31 mouse cellular contexts compared by ENCODE assay signal in the genomic region with DNA sequence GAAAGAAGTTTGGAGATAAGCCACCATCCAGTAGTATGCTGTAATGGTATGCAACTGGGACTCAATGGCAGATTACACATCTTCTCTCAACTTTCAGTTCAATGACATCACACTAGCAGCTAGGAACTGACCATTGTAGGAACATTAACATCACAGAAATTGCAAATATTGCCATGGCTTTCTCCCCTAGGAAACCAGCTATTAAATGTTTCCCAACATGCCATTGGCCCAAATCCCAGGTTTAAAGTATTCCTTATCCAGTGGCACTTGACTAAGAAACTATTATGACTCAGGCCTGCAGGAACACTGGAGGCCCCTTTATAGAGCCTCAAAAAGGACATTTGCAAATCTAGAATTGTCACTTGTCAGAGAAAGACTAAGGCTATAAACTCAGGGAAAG. TPM values are rescaled to one million over a fixed set of nuclear protein-coding genes. Genes with fewer than 3 reads are reported as not detected.
DNase-seq lines count a peak whose midpoint lies in the region; ATAC-seq lines count a peak whose summit lies in the region.
"Had no signal": no experiment of that assay in that cellular context is flagged by ENCODE, and none has a peak within 500 bp of the region (broad histone marks: within the 10 kb centered on the region; RNA-seq: fewer than 3 reads in every experiment).

No protein-coding gene starts in this region.

- no peak overlapping the region for H3K4me3 ChIP-seq in heart, embryonic 11.5 days (ENCODE audit: low read depth, low read length)
- H3K4me3 ChIP-seq: erythroblast, embryonic 14.5 days; forebrain, embryonic 13.5 days; hindbrain, embryonic 10.5 days; layer of hippocampus, adult 2 months; limb, embryonic 15.5 days; midbrain, embryonic 10.5 days; neural tube, embryonic 12.5 days had no signal

- peak; percentile 39 for DNase-seq in adrenal gland, postnatal 10 days
- DNase-seq in adrenal gland, adult 8-10 months = no peak
- peak; percentile 57 for DNase-seq in heart, adult 8-10 months (ENCODE audit: low spot score)
- peak; percentile 25 for DNase-seq in 3T3-L1 (ENCODE audit: low read depth, low spot score)
- peak; percentile 49 for DNase-seq in lung, postnatal 14 days
- DNase-seq in left cerebral cortex, postnatal 25 days (ENCODE audit: low spot score in 2 of 2) = no peak
- DNase-seq in yolk sac, embryonic 10.5 days (ENCODE audit: low spot score) = no peak
- DNase-seq: cerebellum, adult 9-11 months; kidney, adult 11 months; right cerebral cortex, adult 18-20 months; thymus, postnatal 25 days had no signal

- no peak overlapping the region for H3K9ac ChIP-seq in heart, embryonic 11.5 days (ENCODE audit: low read depth, low read length)
- H3K9ac ChIP-seq: forebrain, embryonic 13.5 days; limb, embryonic 15.5 days; neural tube, embryonic 12.5 days had no signal

- ATAC-seq in heart, embryonic 11.5 days (replicated peaks; ENCODE audit: insufficient number of reproducible peaks, low FRiP score, low TSS enrichment) = no peak
- ATAC-seq: CD4-positive, CD25-positive, alpha-beta regulatory T cell, adult 4 months; forebrain, embryonic 13.5 days; hindbrain, postnatal 0 days had no signal

- no peaks in the 10 kb centered on the region for H3K36me3 ChIP-seq in heart, embryonic 11.5 days (ENCODE audit: control insufficient read depth, insufficient read depth, low read length)
- H3K36me3 ChIP-seq: hindbrain, embryonic 10.5 days; limb, embryonic 15.5 days; midbrain, embryonic 10.5 days; neural tube, embryonic 12.5 days had no signal

- H3K4me1 ChIP-seq in heart, embryonic 11.5 days (ENCODE audit: control insufficient read depth, insufficient read depth, low read length) = no peaks in the 10 kb centered on the region
- H3K4me1 ChIP-seq: forebrain, embryonic 13.5 days; hindbrain, embryonic 10.5 days; limb, embryonic 15.5 days; midbrain, embryonic 10.5 days; neural tube, embryonic 12.5 days had no signal

- H3K4me2 ChIP-seq in heart, embryonic 11.5 days = no peak overlapping the region
- H3K4me2 ChIP-seq: forebrain, embryonic 13.5 days; limb, embryonic 15.5 days; neural tube, embryonic 12.5 days had no signal

- H3K27ac ChIP-seq in heart, embryonic 11.5 days (ENCODE audit: low read depth, low read length) = no peak overlapping the region
- H3K27ac ChIP-seq: forebrain, embryonic 13.5 days; hindbrain, embryonic 10.5 days; hindbrain, postnatal 0 days; kidney, postnatal 0 days; layer of hippocampus, adult 2 months; limb, embryonic 15.5 days; macrophage; midbrain, embryonic 10.5 days; neural tube, embryonic 12.5 days had no signal

- no peaks in the 10 kb centered on the region for H3K27me3 ChIP-seq in heart, embryonic 11.5 days (ENCODE audit: control insufficient read depth, insufficient read depth, low read length)
- H3K27me3 ChIP-seq: forebrain, embryonic 13.5 days; limb, embryonic 15.5 days; neural tube, embryonic 12.5 days had no signal

- no peaks in the 10 kb centered on the region for H3K9me3 ChIP-seq in heart, embryonic 11.5 days (replicated peaks; ENCODE audit: control insufficient read depth, low read length)
- H3K9me3 ChIP-seq: forebrain, embryonic 13.5 days; hindbrain, embryonic 10.5 days; limb, embryonic 15.5 days; midbrain, embryonic 10.5 days; neural tube, embryonic 12.5 days had no signal

- intact Hi-C loops in left cerebral cortex, postnatal 25 days (cut with DNase I) = loop anchor here (5.0 kb wide), 1 partner anchor 58 kb away; no protein-coding TSS in a partner anchor

RNA-seq across cellular contexts. Expression of gene Cyp4b1, which starts 1.8 kb away (rescaled TPM):
- total RNA-seq in adrenal gland, postnatal 10 days (2021) = 10 to 100 TPM; 19.1 to 26.5 TPM
- 10 to 100 TPM; 44.9 to 58.9 (median 54.5) TPM for total RNA-seq in adrenal gland, adult 8-10 months (2022)
- 10 to 100 TPM; 26.4 to 38.4 (median 34.4) TPM for total RNA-seq in heart, adult 8-10 months (2022)
- 0.53 and 0.83 TPM in 2 replicates for polyA plus RNA-seq in heart, embryonic 11.5 days (2014; fragmentation: Nextera tagmentation; extraction: Ambion mirVana)
- total RNA-seq in left cerebral cortex, postnatal 25 days (2021) = 1 to 10 TPM; 2.2 to 2.6 TPM
- total RNA-seq: ES-E14; monocyte, adult 5-6 weeks had no signal
- polyA plus RNA-seq: CD4-positive, CD25-positive, alpha-beta regulatory T cell, adult 4 months; embryonic facial prominence, embryonic 11.5 days; forebrain, embryonic 13.5 days; macrophage; midbrain, embryonic 10.5 days had no signal

RNA-seq across cellular contexts. Expression of gene Cyp4a32, which starts 48.6 kb away (rescaled TPM):
- total RNA-seq in adrenal gland, postnatal 10 days (2021) = 10 to 100 TPM in 1 of 2 experiments, 1 to 10 TPM in 1; 4.4 to 17.8 TPM
- total RNA-seq in adrenal gland, adult 8-10 months (2022) = not detected
- total RNA-seq in heart, adult 8-10 months (2022) = not detected
- polyA plus RNA-seq in heart, embryonic 11.5 days (2014; fragmentation: Nextera tagmentation; extraction: Ambion mirVana) = not detected in 2 replicates
- total RNA-seq in left cerebral cortex, postnatal 25 days (2021) = not detected
- total RNA-seq: ES-E14; gastrocnemius, postnatal 4 days; hindbrain, postnatal 0 days; layer of hippocampus, adult 2 months; left cerebral cortex, postnatal 36 days; monocyte, adult 5-6 weeks had no signal
- polyA plus RNA-seq: CD4-positive, CD25-positive, alpha-beta regulatory T cell, adult 4 months; cortical plate, adult 2 months; embryonic facial prominence, embryonic 11.5 days; erythroblast, embryonic 14.5 days; forebrain, embryonic 13.5 days; frontal cortex, adult 2 months; hindbrain, embryonic 10.5 days; hindbrain, postnatal 0 days; limb, embryonic 15.5 days; liver, embryonic 16.5 days; macrophage; midbrain, embryonic 10.5 days; neural tube, embryonic 12.5 days had no signal

Comparison
In these comparisons a context has a peak if more than half of its experiments do, and no peak if none do; other contexts are left out.
1. DNase-seq: peak in adrenal gland, postnatal 10 days (single experiment), heart, adult 8-10 months (single experiment), 3T3-L1 (single experiment) and lung, postnatal 14 days (single experiment); none in adrenal gland, adult 8-10 months (single experiment), left cerebral cortex, postnatal 25 days (0 of 2) and yolk sac, embryonic 10.5 days (single experiment).
2. RNA of gene Cyp4a32, which starts 48.6 kb away (total RNA-seq): 4.4 to 17.8 TPM in adrenal gland, postnatal 10 days; not detected in adrenal gland, adult 8-10 months, not detected in heart, adult 8-10 months and not detected in left cerebral cortex, postnatal 25 days; every median in the first group is over 4 times any median in the second.
3. RNA of gene Cyp4b1, which starts 1.8 kb away (total RNA-seq): 44.9 to 58.9 TPM in adrenal gland, adult 8-10 months, 26.4 to 38.4 TPM in heart, adult 8-10 months and 19.1 to 26.5 TPM in adrenal gland, postnatal 10 days; 2.2 to 2.6 TPM in left cerebral cortex, postnatal 25 days; every median in the first group is over 4 times any median in the second.